Mouse (Mus musculus): ENCODE results near the gene Gm40193.

GRCm38 (mm10) chr11:70564276-70564873 lies 31.6 kb upstream of the Gm40193 start:
- TF ChIP-seq CTCF (IDR thresholded peaks at IDR 0.05; ENCODE audit: control insufficient read depth, insufficient read depth, insufficient read length) (no peak), MYOD1 (IDR thresholded peaks at IDR 0.05; ENCODE audit: control insufficient read depth, insufficient read length, low read depth) (no peak), MAX (IDR thresholded peaks at IDR 0.05) (no peak)
